Mouse (Mus musculus): ENCODE data around the gene Bnc2. TPM values are rescaled to one million over a fixed set of nuclear protein-coding genes. Genes with fewer than 3 reads are reported as not detected.
A peak's percentile ranks its signal among the peaks of the same experiment; 100 is the strongest.

The Bnc2 gene
- polyA plus RNA-seq, 1 experiment from 2014 or later: 4.4 TPM

GRCm38 (mm10) chr4:84456853-84457249 lies 218.2 kb downstream of the Bnc2 start:
- no peak for TF ChIP-seq CTCF (IDR thresholded peaks at IDR 0.05; ENCODE audit: low read depth)
- ATAC-seq (replicated peaks; ENCODE audit: low FRiP score, low read depth) (no peak), DNase-seq (ENCODE audit: low spot score) (no peak)

GRCm38 (mm10) chr4:84456198-84456852 lies 218.8 kb downstream of the Bnc2 start:
- Histone ChIP-seq H3K4me3 (replicated peaks; ENCODE audit: low read depth, low read length) (no peak overlapping the region), H3K4me1 (replicated peaks; ENCODE audit: insufficient read depth, low read length) (no peaks in the 10 kb centered on the region; the same call in 1 of the 2 replicates), H3K27ac (no peak overlapping the region), H3K4me2 (ENCODE audit: low read length) (no peak overlapping the region), H3K36me3 (ENCODE audit: insufficient read depth, low read length) (no peaks in the 10 kb centered on the region), H3K9me3 (replicated peaks; ENCODE audit: low read length) (no peaks in the 10 kb centered on the region), H3K27me3 (ENCODE audit: insufficient read depth, low read length) (no peaks in the 10 kb centered on the region), H3K9ac (ENCODE audit: low read depth, low read length) (no peak overlapping the region)
- DNase-seq (ENCODE audit: low spot score) (peak; percentile 26), ATAC-seq (replicated peaks; ENCODE audit: low FRiP score, low read depth) (no peak; the same call in 1 of the 2 replicates)
- no peak for TF ChIP-seq CTCF (IDR thresholded peaks at IDR 0.05; ENCODE audit: low read depth)
- 47% methylated on average over 16 of the region's 16 CpGs for WGBS

More at GRCm38 (mm10) chr4:84456853-84457249, 218.2 kb downstream of the Bnc2 start:
- H3K27ac ChIP-seq: no peak overlapping the region
- no peak overlapping the region for H3K4me3 ChIP-seq (replicated peaks; ENCODE audit: low read depth, low read length)
- no peaks in the 10 kb centered on the region for H3K36me3 ChIP-seq (ENCODE audit: insufficient read depth, low read length)
- H3K9ac ChIP-seq (ENCODE audit: low read depth, low read length): no peak overlapping the region
- H3K27me3 ChIP-seq (ENCODE audit: insufficient read depth, low read length): no peaks in the 10 kb centered on the region
- H3K4me1 ChIP-seq (replicated peaks; ENCODE audit: insufficient read depth, low read length): no peaks in the 10 kb centered on the region; the same call in 1 of the 2 replicates
- 68% methylated on average over 5 of the region's 5 CpGs for WGBS
- H3K4me2 ChIP-seq (ENCODE audit: low read length): no peak overlapping the region
- 0 out of 2 replicates have a peak, but pooled peaks cover 3% of the 10 kb centered on the region for H3K9me3 ChIP-seq (replicated peaks; ENCODE audit: low read length)

DNA sequence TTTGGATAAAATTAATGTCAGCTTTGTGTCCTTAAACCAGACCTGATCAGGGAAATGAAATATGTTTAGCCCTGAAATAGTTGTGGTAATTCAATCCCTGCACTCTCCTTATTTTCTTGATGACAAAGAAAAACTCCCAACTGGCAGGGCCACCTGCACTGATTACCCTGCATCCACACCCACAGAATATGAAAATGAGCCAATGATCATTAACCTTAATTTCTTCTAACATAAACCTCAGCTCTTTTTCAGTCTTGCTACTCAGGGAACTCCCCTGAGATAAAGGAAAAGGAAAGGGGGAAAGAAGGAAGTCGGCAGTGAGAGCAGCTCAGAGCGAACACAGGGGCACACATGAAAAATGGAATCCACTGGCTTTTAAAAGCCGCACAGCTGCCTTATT lies 220.6 kb downstream of the Bnc2 start:
- no peak for TF ChIP-seq CTCF (IDR thresholded peaks at IDR 0.05; ENCODE audit: low read depth)
- Histone ChIP-seq H3K4me1 (replicated peaks; ENCODE audit: insufficient read depth, low read length) (no peaks in the 10 kb centered on the region; the same call in 1 of the 2 replicates), H3K4me2 (ENCODE audit: low read length) (no peak overlapping the region), H3K27me3 (ENCODE audit: insufficient read depth, low read length) (no peaks in the 10 kb centered on the region), H3K9me3 (replicated peaks; ENCODE audit: low read length) (no peaks in the 10 kb centered on the region), H3K27ac (no peak overlapping the region), H3K36me3 (ENCODE audit: insufficient read depth, low read length) (no peaks in the 10 kb centered on the region), H3K9ac (ENCODE audit: low read depth, low read length) (no peak overlapping the region), H3K4me3 (replicated peaks; ENCODE audit: low read depth, low read length) (no peak overlapping the region)
- no peak for ATAC-seq (replicated peaks; ENCODE audit: low FRiP score, low read depth)
- 36% methylated on average over 3 of the region's 3 CpGs for WGBS
- DNase-seq (ENCODE audit: low spot score): no peak

DNA sequence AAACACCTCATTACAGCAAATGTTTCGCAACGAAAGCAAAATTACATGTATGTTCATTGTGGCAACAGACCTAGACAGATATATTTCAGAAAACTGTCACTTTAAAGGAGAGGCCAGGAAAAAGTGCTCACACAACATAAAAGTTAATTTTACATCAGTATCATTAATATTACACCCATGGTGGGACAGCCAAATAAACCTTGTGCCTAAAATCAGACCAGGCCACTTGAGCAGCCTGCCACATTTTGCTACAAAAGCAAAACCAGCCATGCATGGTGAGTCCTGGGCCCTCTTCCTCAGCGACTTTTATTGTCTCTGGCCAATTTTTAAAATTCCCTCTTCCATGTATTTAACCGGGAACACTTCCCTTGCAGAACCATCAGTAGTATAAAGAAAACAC lies 221.5 kb downstream of the Bnc2 start:
- H3K36me3 ChIP-seq (ENCODE audit: insufficient read depth, low read length): no peaks in the 10 kb centered on the region
- no peak for DNase-seq (ENCODE audit: low spot score)
- no peak overlapping the region for H3K4me2 ChIP-seq (ENCODE audit: low read length)
- no peaks in the 10 kb centered on the region for H3K9me3 ChIP-seq (replicated peaks; ENCODE audit: low read length)
- ATAC-seq (replicated peaks; ENCODE audit: low FRiP score, low read depth): no peak
- TF ChIP-seq CTCF (IDR thresholded peaks at IDR 0.05; ENCODE audit: low read depth): no peak
- 57% methylated on average over 4 of the region's 4 CpGs for WGBS
- no peak overlapping the region for H3K27ac ChIP-seq
- no peaks in the 10 kb centered on the region for H3K27me3 ChIP-seq (ENCODE audit: insufficient read depth, low read length)
- no peaks in the 10 kb centered on the region; the same call in 1 of the 2 replicates for H3K4me1 ChIP-seq (replicated peaks; ENCODE audit: insufficient read depth, low read length)
- H3K9ac ChIP-seq (ENCODE audit: low read depth, low read length): no peak overlapping the region
- H3K4me3 ChIP-seq (replicated peaks; ENCODE audit: low read depth, low read length): no peak overlapping the region

- WGBS: 94% methylated on average over 3 of the region's 3 CpGs
- Histone ChIP-seq H3K36me3 (ENCODE audit: insufficient read depth, low read length) (no peaks in the 10 kb centered on the region), H3K4me3 (replicated peaks; ENCODE audit: low read depth, low read length) (no peak overlapping the region), H3K27me3 (ENCODE audit: insufficient read depth, low read length) (no peaks in the 10 kb centered on the region), H3K27ac (no peak overlapping the region), H3K9me3 (replicated peaks; ENCODE audit: low read length) (no peaks in the 10 kb centered on the region), H3K9ac (ENCODE audit: low read depth, low read length) (no peak overlapping the region), H3K4me2 (ENCODE audit: low read length) (no peak overlapping the region), H3K4me1 (replicated peaks; ENCODE audit: insufficient read depth, low read length) (no peaks in the 10 kb centered on the region; the same call in 1 of the 2 replicates)
- ATAC-seq (replicated peaks; ENCODE audit: low FRiP score, low read depth): no peak
- no peak for TF ChIP-seq CTCF (IDR thresholded peaks at IDR 0.05; ENCODE audit: low read depth)
- DNase-seq (ENCODE audit: low spot score): no peak
Measured at GRCm38 (mm10) chr4:84452642-84453041, 222.4 kb downstream of the Bnc2 start.

DNA sequence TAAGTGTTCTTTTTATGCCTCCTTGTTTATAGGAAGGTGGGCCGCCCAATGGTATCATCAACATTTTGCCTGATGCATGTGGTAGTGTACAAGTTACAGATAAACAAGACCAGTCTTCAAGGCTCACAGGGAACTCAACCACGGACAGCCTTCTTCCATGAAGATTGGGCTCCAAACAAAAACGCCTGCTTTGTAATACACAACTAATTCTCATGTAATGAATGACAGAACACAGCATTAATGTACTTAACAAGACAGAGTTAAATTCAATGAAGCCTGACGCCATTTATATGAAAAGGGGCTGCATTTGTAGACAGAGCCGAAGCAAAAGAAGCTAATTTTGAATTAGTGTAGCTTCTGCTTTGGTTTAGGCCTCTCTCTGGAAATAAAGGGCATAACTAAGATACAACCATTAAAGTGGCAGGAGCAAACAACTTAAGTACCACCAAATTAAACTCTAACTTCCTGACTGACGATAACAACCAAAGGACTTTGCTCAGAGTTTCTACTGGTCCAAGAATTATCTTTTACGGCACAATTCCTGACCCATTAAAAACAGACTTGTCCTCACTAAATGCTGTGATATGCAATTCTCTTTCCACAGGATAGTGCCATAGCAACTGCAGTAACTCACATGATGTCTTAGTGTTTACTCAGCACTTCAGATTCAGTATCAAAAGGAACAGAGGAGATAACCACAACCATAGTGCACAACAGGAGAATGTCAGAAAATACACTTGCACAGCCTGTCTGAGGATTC lies 225.6 kb downstream of the Bnc2 start:
- no peak for TF ChIP-seq CTCF (IDR thresholded peaks at IDR 0.05; ENCODE audit: low read depth)
- WGBS: 65% methylated on average over 7 of the region's 7 CpGs
- no peaks in the 10 kb centered on the region; the same call in 1 of the 2 replicates for H3K4me1 ChIP-seq (replicated peaks; ENCODE audit: insufficient read depth, low read length)
- no peak overlapping the region for H3K4me3 ChIP-seq (replicated peaks; ENCODE audit: low read depth, low read length)
- peak; percentile 49; the same call in 1 of the 2 replicates for ATAC-seq (replicated peaks; ENCODE audit: low FRiP score, low read depth)
- no peak overlapping the region for H3K4me2 ChIP-seq (ENCODE audit: low read length)
- no peaks in the 10 kb centered on the region for H3K27me3 ChIP-seq (ENCODE audit: insufficient read depth, low read length)
- no peaks in the 10 kb centered on the region for H3K36me3 ChIP-seq (ENCODE audit: insufficient read depth, low read length)
- 0 out of 2 replicates have a peak overlapping the region, but pooled peaks have one; percentile 44 for H3K27ac ChIP-seq
- no peak overlapping the region for H3K9ac ChIP-seq (ENCODE audit: low read depth, low read length)
- H3K9me3 ChIP-seq (replicated peaks; ENCODE audit: low read length): no peaks in the 10 kb centered on the region
- no peak for DNase-seq (ENCODE audit: low spot score)

Data from kidney, postnatal 0 days (tissue).